Mouse (Mus musculus): ENCODE data around the gene Gm45015. TPM values are rescaled to one million over a fixed set of nuclear protein-coding genes. Genes with fewer than 3 reads are reported as not detected.

Gm45015 gene
- not detected for total RNA-seq (2023)

DNA sequence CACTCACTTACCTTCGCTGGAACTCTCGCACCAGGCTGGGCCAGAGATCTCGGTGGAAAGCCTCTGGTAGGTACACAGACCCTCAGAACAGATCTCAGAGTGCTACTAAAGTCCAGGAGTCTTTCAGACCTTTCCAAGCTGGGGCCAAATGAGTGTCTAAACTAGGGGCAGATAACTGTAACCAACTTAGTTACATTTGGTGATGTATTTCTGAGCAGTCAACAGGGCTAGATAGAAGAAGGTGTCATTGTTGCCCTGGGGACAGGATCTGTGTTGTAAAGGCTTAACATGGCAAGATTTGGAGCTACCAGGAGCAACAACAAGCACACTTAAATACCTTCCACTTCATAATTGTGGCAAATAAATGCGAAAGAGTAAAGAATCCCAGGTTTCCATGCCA is at the start of gene Gm45015:
TSS of gene Gm45015 (minus strand) at position 101 of the 400 bp plus-strand sequence.

GRCm38 (mm10) chrX:73342483-73342895 is 5.8 kb upstream of the Gm45015 start, which contains the start of gene Zfp275:
TSS of gene Zfp275 (plus strand) at chrX:73342621.

DNA sequence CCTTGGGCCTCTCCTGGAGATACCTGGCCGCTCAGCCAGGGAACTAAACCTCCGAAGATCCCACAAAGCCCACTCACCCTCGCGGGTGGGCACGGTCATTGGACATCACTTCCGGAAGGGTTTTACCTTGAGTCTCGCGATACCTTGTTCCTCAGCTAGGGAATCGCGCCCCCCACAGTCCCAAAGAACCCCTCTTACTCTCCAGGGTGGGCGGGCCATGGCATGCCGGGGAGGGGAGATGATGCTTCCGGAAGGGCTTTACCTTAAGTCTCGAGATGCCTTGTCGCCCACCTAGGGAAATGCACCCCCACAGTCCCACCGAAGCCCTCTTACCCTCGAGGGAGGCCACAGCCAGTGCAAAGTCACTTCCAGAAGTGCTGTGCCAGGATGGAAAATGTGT is 43.8 kb downstream of the Gm45015 start, which contains the start of the genes Xlr5a and Xlr5c:
TSS of gene Xlr5a (minus strand) at position 101 of the 400 bp plus-strand sequence.
TSS of gene Xlr5c (minus strand) at position 101 of the 400 bp plus-strand sequence.

Other genes with a start within 250 kb of the Gm45015 start
- 2.1 TPM for gene Xlr3a, start 239.7 kb downstream of the Gm45015 start, total RNA-seq (2023)
- 1.7 TPM for gene Gm14685, start 219.8 kb downstream of the Gm45015 start, total RNA-seq (2023)
- not detected for gene Xlr5b, start 188.0 kb downstream of the Gm45015 start, total RNA-seq (2023)
- not detected for gene DXBay18, start 187.4 kb downstream of the Gm45015 start, total RNA-seq (2023)
- not detected for gene Spin2d, start 159.9 kb downstream of the Gm45015 start, total RNA-seq (2023)
- gene Xlr3b, start 144.6 kb downstream of the Gm45015 start, total RNA-seq (2023): 17.1 TPM
- gene Xlr4b, start 122.5 kb downstream of the Gm45015 start, total RNA-seq (2023): 91.2 TPM
- gene F8a, start 108.5 kb downstream of the Gm45015 start, total RNA-seq (2023): 12.1 TPM
- gene Xlr4c, start 93.7 kb downstream of the Gm45015 start, total RNA-seq (2023): 47.5 TPM
- gene Xlr3c, start 71.5 kb downstream of the Gm45015 start, total RNA-seq (2023): not detected
- gene Xlr5a, start 43.9 kb downstream of the Gm45015 start, total RNA-seq (2023): not detected
- not detected for gene Xlr5c, start 43.9 kb downstream of the Gm45015 start, total RNA-seq (2023)
- gene Zfp275, start 5.8 kb upstream of the Gm45015 start, total RNA-seq (2023): 30.3 TPM
- gene Gm18336, start 61.9 kb upstream of the Gm45015 start, total RNA-seq (2023): not detected
- gene Zfp92, start 74.3 kb upstream of the Gm45015 start, total RNA-seq (2023): not detected
- 0.59 TPM for gene Trex2, start 98.5 kb upstream of the Gm45015 start, total RNA-seq (2023)
- gene Haus7, start 122.2 kb upstream of the Gm45015 start, total RNA-seq (2023): 15.4 TPM
- gene Bgn, start 146.8 kb upstream of the Gm45015 start, total RNA-seq (2023): 1.1 TPM
- gene Atp2b3, start 166.2 kb upstream of the Gm45015 start, total RNA-seq (2023): not detected

Data from CD4-positive naive resting alpha-beta T cell, adult 76 days (primary cell).